Mouse (Mus musculus) telencephalon, adult 2 months (tissue): ENCODE measurements around the gene Lcn11.
"Not testable (repeated sequence)": the region's sequence is repeated elsewhere in the genome, so short reads cannot be mapped to it uniquely, and the experiment has no call there.

Source experiments
- DNase-seq: peaks from one replicate; pipeline ENCODE4 v3.0.0-alpha.2; 2011; ENCODE audit warnings: low read depth, low spot score

Gene Lcn11

GRCm38 (mm10) chr2:25776717-25777116 lies at the start of gene Lcn11:
TSS of gene Lcn11 (plus strand) at chr2:25777017.
- no peak for DNase-seq

- DNase-seq, result no peak
These were observed 43.5 kb upstream of the Lcn11 start for GRCm38 (mm10) chr2:25733199-25733930.

DNA sequence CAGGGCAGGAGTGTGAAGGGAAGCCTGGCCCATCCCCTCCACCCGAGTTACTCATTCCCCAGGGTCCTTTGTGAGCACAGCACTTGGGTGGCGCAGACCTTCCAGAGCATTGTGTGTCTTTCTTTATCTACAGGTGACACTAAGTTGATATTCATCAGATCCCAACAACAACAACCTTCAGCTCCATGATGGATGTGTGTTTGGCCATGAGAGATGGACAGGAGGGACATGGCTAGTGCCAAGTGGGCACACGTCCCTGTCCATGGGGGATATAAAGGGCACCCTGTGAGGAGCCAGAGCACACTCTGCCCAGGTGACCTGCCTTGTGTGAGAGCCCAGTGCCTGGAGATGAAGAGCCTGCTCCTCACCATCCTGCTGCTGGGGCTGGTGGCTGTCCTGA lies 40.1 kb upstream of the Lcn11 start, which contains the start of gene Obp2b:
Obp2b (plus strand) TSS at position 301 of the 400 bp plus-strand sequence.
- DNase-seq, result not testable (repeated sequence)

GRCm38 (mm10) chr2:25741671-25742070 lies 35.1 kb upstream of the Lcn11 start:
- no peak for DNase-seq

DNA sequence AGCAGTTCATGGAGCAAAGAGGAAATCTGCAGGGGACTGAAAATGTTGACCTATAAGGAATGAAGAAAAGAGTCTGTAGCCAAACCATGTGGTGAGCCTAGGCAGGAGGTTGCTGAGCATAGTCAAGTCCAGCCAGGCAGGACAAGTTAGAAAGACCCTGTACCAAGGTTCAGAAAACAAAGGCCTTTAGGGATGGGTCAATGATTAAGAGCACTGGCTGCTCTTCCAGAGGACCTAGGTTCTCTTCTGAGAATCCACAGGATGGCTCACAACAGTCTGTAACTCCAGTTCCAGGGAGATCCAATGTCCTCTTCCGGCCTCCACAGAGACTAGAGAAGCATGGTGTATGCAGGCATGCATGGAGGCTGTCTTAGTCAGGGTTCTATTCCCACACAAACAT lies 22.6 kb upstream of the Lcn11 start:
- DNase-seq, result no peak

- DNase-seq, result no peak
These were observed 18.7 kb upstream of the Lcn11 start for GRCm38 (mm10) chr2:25758064-25758625.

DNA sequence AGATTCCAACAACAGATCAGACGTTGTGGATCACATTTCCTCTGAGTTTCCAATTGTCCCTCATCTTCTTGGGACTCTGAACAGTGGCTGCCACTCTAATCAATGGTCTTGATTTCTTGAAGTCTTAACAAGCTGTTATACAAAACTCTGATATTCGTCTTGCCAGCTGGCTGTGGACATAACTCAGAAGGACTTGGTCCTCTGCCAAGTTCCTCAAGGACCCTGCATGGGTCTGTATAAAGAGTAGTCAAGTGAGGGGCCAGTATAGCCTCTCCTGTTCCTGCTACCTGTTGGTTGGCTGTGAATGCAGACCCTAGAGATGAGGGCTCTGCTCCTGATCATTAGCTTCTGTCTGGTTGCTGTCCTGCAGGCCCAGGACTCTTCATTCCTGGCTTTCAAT lies 11.5 kb upstream of the Lcn11 start, which contains the start of gene Lcn3:
Lcn3 (plus strand) TSS at position 301 of the 400 bp plus-strand sequence.
- DNase-seq, result no peak

DNA sequence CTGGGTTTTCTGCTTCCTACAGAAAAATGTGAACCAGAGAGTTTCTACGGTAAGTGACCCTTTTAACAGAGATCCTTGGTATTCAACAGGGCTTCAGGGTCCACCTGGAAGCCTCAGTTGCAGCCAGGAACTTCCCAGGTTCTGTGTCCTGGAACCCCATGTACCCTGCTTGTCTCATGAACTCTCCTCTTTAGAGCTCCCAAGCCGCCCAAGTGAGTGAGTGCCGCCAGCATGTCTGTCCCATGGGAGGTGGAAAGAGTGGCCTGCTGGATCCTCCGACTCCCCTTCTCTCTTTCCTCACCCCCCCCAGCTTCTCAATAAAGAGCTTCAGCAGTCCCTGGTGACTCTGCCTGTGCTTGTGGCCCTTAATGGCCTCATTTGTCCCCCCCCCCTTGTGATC lies 9.1 kb upstream of the Lcn11 start:
- DNase-seq, result no peak

DNA sequence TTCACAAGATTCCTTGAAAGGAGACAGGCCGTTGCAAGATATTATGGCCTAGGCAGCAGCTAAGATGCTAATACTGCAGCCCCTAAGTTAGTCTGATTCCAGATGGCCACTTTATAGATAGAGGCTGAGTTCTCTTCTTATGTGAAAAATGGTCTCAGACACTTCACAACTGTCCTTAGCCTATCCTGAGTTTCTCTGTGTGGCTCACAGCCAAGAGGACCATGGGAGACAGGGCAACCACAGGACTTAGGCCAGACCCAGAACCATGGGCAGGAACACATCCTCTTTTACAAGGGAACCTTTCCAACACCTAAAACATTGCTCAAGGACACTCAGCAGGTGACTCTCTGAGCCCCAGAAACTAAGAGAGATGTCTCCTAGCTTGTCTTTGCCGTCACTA lies 3.3 kb upstream of the Lcn11 start:
- no peak for DNase-seq

GRCm38 (mm10) chr2:25774640-25775039 lies 2.2 kb upstream of the Lcn11 start:
- no peak for DNase-seq

DNA sequence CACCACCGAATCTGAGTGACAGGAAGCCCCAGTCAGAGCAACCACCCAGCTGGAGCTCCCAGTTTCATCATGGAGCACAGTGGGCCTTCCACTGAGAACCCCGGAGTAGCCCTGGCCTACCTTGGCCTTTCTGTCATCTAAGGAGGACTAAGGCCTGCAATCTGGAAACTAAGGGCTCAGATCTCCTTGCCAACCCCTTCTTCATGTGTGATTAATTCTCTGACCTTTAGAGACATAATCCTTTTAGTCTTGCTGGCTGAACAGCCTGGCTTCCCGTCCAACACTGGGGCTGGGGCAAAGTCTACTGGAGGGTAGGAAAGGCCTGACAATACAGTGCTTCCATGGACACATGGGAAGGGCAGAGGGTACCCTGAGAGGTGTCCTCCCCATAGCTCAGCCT lies 826 bp upstream of the Lcn11 start:
- DNase-seq, result no peak

- DNase-seq, result no peak
These were observed 2.3 kb downstream of the Lcn11 start for GRCm38 (mm10) chr2:25779076-25779475.

DNA sequence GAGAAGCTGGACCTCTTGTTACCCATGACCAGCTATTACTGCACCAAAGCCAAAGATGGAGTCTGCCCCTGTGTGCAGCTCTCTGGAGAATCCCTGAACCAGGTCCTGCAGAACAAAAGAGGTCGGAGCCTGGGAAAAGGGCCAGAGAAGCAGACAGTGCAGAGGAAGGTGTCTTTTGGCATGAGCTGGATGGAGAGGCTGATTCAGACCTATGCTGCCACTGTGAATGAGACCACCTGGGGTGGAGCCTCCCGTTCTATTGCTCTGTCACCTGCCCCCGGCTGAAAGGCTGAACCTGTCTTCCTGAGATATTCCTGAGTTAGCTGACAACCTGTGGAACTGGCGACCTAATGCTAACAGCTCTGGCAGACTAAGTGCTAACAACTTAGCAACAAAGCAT lies 4.1 kb downstream of the Lcn11 start:
- DNase-seq, result no peak

DNA sequence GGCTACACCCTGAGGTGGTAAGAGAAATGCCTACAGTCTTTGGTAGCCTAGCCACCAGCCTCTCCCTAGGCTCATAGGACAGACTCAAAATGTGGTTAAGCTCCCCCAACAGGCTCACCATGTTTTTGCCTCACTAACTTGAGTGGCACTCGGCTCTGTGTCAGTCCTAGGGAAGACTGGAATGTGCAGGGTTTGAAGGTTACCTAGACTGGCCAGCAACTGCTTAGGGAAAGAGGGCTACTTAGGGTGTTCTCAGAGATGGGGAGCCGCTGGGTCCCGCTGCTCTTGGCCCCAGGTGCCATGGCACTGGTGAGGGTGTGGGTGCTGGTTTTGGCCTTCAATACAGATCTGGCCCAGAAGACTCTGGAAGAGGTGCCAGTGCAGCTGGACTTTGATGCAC lies 5.1 kb downstream of the Lcn11 start, which contains the start of gene Gm13539:
Gm13539 (plus strand) TSS at position 301 of the 400 bp plus-strand sequence.
- DNase-seq, result no peak

- DNase-seq, result no peak
These were observed 8.9 kb downstream of the Lcn11 start for GRCm38 (mm10) chr2:25785573-25786322.

DNA sequence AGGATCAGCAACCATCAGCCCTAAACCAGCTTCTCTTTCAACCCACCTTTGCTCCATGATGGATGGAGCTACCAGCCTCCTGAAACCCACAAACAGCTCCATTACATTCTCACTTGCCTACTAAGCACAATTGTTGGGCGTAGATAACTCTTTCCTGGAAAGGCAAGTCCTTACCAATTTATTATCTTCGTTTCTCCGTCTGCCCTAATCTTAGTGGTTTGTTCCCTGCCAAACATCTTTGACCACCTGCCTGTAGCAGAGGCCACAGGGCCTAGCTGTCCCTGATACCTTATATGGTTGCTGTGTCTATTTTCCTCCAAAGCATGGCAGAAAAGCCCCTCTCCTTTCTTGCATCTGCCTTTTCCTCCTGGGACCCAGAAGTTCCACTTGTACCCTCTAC lies 12.3 kb downstream of the Lcn11 start:
- DNase-seq, result no peak

DNA sequence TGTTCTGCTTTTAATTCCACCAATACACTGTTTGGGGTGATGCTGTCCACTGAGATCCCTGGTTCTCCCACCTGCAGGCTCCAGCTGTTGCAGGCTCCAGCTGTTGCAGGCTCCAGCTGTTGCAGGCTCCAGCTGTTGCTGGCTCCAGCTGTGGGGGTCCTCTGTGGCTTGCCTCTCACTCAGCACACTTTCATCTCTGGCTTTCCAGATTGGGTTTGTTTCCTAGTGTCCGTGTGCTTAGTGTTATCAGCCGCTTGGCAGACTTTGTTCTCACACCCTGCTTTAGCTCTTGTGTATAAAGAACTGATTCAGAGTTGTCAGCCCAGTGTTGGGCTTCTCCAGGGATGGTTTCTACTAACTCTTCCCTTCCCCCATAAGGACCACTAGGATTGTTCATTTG lies 20.8 kb downstream of the Lcn11 start:
- DNase-seq, result peak; percentile 5

DNA sequence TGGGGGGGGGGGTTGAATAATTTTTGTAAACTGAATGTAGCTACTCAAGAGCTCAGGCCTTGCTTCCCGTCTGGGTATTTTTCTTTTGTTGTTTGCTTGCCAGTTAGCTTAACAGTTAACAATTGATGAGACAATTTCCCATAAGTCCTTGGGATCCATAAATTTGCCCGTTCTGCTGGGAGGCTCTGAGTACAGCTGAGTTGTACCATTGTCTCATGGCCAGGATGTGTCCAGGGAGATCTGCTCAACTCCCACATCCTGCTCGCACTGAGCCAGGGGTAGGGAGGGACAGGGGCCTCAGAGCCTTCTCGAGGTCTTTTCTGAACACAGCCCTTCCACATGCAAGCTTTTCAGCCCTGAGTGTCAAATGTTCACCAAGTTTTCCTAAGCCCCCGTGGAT lies 21.2 kb downstream of the Lcn11 start:
- DNase-seq, result peak; percentile 39

GRCm38 (mm10) chr2:25811711-25812110 lies 34.9 kb downstream of the Lcn11 start:
- DNase-seq, result no peak

GRCm38 (mm10) chr2:25813364-25813763 lies 36.5 kb downstream of the Lcn11 start:
- DNase-seq, result no peak

DNA sequence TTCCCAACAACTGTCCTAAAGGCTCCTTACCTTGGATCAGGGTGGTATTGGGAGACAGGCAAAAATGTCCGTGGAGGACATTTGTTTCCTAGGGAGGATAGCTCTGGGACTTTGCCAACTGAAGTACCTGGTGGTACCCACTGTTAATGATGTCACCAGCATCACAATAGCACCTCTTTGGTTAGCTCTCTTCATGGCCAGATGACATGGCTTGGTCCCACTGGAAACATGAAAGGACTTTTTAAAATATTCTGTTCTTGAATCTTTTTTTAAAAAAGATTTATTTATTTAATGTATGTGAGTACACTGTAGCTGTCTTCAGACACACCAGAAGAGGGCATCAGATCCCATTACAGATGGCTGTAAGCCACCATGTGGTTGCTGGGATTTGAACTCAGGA lies 38.9 kb downstream of the Lcn11 start, which contains the start of gene Glt6d1:
Glt6d1 (minus strand) TSS at position 101 of the 400 bp plus-strand sequence.
- DNase-seq, result not testable (repeated sequence)

- DNase-seq, result no peak
These were observed 46.0 kb downstream of the Lcn11 start, which contains the start of gene Lcn9 for GRCm38 (mm10) chr2:25822806-25823205. TSS of gene Lcn9 (plus strand) at chr2:25823153.
